Mouse (Mus musculus) heart, embryonic 12.5 days (tissue): ENCODE results near the gene Kifap3. TPM values are rescaled to one million over a fixed set of nuclear protein-coding genes. Genes with fewer than 3 reads are reported as not detected.

Experiments used
- polyA plus RNA-seq: library from polyadenylated mRNA; unstranded; fragments of >200 nt; fragmentation: Nextera tagmentation; extraction: Ambion mirVana; gene quantifications from 2 replicates; pipeline ENCODE4 v1.2.1, GENCODE M21; 2016

Kifap3 gene
- polyA plus RNA-seq, 1 experiment from 2014 or later = 23.9 TPM

Other genes with a start within 250 kb of the Kifap3 start
- 0.13 TPM in 1 of 2 replicates, not detected in the other for gene Mettl11b, start 54.4 kb upstream of the Kifap3 start, polyA plus RNA-seq
- gene Scyl3, start 149.5 kb downstream of the Kifap3 start, polyA plus RNA-seq = 16.0 and 17.1 TPM in 2 replicates
- gene BC055324, start 215.2 kb downstream of the Kifap3 start, polyA plus RNA-seq = 18.9 and 19.2 TPM in 2 replicates
- gene Mettl18, start 215.3 kb downstream of the Kifap3 start, polyA plus RNA-seq = 6.4 and 7.4 TPM in 2 replicates